Mouse (Mus musculus): Measurements from ENCODE around the gene Cacul1. TPM values are rescaled to one million over a fixed set of nuclear protein-coding genes. Genes with fewer than 3 reads are reported as not detected.

Gene Cacul1
- polyA plus RNA-seq, 2 experiments: 4.7 to 6.7 TPM

GRCm38 (mm10) chr19:60589646-60590045, 8.8 kb upstream of the Cacul1 start:
- WGBS (ENCODE audit: insufficient replicate concordance): 82% methylated on average over 2 of the region's 2 CpGs
- Histone ChIP-seq H3K9ac (replicated peaks) (no peak overlapping the region), H3K4me1 (replicated peaks; ENCODE audit: control insufficient read depth in 2 of 2, insufficient read depth in 2 of 2, low read length in 1 of 2) (no peaks in the 10 kb centered on the region), H3K36me3 (replicated peaks; ENCODE audit: control insufficient read depth, insufficient read depth, low read depth) (no peaks in the 10 kb centered on the region), H3K27ac (no peak overlapping the region), H3K9me3 (ENCODE audit: control insufficient read depth, low read length) (no peaks in the 10 kb centered on the region), H3K27me3 (ENCODE audit: control insufficient read depth, insufficient read depth, low read length) (no peaks in the 10 kb centered on the region), H3K4me3 (ENCODE audit: insufficient read depth in 1 of 2, low read depth in 2 of 2, low read length in 2 of 2) (no peak overlapping the region), H3K4me2 (ENCODE audit: low read depth) (no peak overlapping the region)
- no peak for DNase-seq (ENCODE audit: low read depth in 3 of 3, low spot score in 3 of 3)
- no peak for ATAC-seq (ENCODE audit: insufficient read depth)
- no peak for TF ChIP-seq EP300 (IDR thresholded peaks at IDR 0.05; ENCODE audit: low read depth)
- TF ChIP-seq CTCF (IDR thresholded peaks at IDR 0.05; ENCODE audit: low read depth): no peak

- TF ChIP-seq CTCF (IDR thresholded peaks at IDR 0.05; ENCODE audit: low read depth): no peak
- TF ChIP-seq EP300 (IDR thresholded peaks at IDR 0.05; ENCODE audit: low read depth): no peak
- 61% methylated on average over 5 of the region's 5 CpGs for WGBS (ENCODE audit: insufficient replicate concordance)
- ATAC-seq (ENCODE audit: insufficient read depth): no peak
- H3K9me3 ChIP-seq (ENCODE audit: control insufficient read depth, low read length): no peaks in the 10 kb centered on the region
- no peaks in the 10 kb centered on the region for H3K36me3 ChIP-seq (replicated peaks; ENCODE audit: control insufficient read depth, insufficient read depth, low read depth)
- peaks cover 0 to 6% of the 10 kb centered on the region in 2 experiments; a peak in 2 of 4 replicates for H3K4me1 ChIP-seq (replicated peaks; ENCODE audit: control insufficient read depth in 2 of 2, insufficient read depth in 2 of 2, low read length in 1 of 2)
- no peak overlapping the region for H3K4me2 ChIP-seq (ENCODE audit: low read depth)
- H3K27ac ChIP-seq: no peak overlapping the region
- no peak overlapping the region for H3K4me3 ChIP-seq (ENCODE audit: insufficient read depth in 1 of 2, low read depth in 2 of 2, low read length in 2 of 2)
- no peak overlapping the region for H3K9ac ChIP-seq (replicated peaks)
- DNase-seq (ENCODE audit: low read depth in 3 of 3, low spot score in 3 of 3): no peak
- no peaks in the 10 kb centered on the region for H3K27me3 ChIP-seq (ENCODE audit: control insufficient read depth, insufficient read depth, low read length)
Observed at GRCm38 (mm10) chr19:60586652-60587051, 5.8 kb upstream of the Cacul1 start.

GRCm38 (mm10) chr19:60583201-60583600, 2.4 kb upstream of the Cacul1 start:
- H3K9ac ChIP-seq (replicated peaks): no peak overlapping the region
- H3K4me1 ChIP-seq (replicated peaks; ENCODE audit: control insufficient read depth in 2 of 2, insufficient read depth in 2 of 2, low read length in 1 of 2): peaks cover 5 to 15% of the 10 kb centered on the region in 2 experiments; a peak in 3 of 4 replicates
- H3K4me2 ChIP-seq (ENCODE audit: low read depth): no peak overlapping the region
- H3K36me3 ChIP-seq (replicated peaks; ENCODE audit: control insufficient read depth, insufficient read depth, low read depth): no peaks in the 10 kb centered on the region
- H3K4me3 ChIP-seq (ENCODE audit: insufficient read depth in 1 of 2, low read depth in 2 of 2, low read length in 2 of 2): no peak overlapping the region
- ATAC-seq (ENCODE audit: insufficient read depth) (no peak), DNase-seq (ENCODE audit: low read depth in 3 of 3, low spot score in 3 of 3) (no peak)
- WGBS (ENCODE audit: insufficient replicate concordance): 89% methylated on average over 2 of the region's 2 CpGs
- H3K27ac ChIP-seq: no peak overlapping the region
- H3K9me3 ChIP-seq (ENCODE audit: control insufficient read depth, low read length): no peaks in the 10 kb centered on the region
- no peaks in the 10 kb centered on the region for H3K27me3 ChIP-seq (ENCODE audit: control insufficient read depth, insufficient read depth, low read length)
- no peak for TF ChIP-seq EP300 (IDR thresholded peaks at IDR 0.05; ENCODE audit: low read depth)
- no peak for TF ChIP-seq CTCF (IDR thresholded peaks at IDR 0.05; ENCODE audit: low read depth)

DNA sequence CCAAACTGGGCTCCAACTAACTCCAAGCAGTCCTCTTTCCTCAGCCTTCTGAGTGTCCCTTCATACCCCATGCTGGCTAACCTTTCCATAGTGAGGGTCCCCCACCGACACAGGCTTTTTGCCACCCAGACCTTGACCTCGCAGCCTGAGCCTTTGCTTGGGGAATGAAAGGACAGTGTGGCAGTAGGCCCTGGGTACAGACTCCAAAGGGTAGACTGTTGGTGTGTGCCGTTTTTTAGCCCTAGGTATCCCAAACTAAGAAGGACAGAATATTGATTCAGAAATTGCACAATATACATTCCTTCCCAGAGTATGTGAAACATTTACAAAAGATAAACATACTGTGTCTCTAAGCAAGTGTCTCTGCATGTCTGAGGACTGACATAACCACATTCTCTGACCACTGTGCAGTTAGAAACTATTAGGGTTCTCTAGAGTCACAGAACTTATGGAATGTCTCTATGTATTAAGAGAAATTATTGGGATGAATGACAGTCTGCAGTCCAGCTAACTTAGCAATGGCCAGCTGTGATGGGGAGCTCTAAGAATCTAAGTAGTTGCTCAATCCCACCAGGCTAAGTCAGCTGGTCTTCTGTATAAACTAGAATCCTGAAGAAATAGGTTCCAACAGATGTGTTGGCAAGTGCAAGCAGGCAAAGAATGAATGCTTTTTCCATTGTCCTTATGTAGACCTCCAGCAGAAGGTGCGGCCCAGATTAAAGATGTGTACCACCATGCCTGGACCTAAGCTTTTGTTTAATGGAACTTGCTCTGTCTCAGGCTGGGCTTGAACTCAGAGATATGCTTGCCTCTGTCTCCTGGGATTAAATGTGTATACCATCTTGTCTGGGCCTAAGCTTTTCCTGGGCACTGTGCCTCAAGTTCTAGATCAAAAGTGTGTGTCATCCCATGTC, 809 bp upstream of the Cacul1 start:
- no peaks in the 10 kb centered on the region for H3K27me3 ChIP-seq (ENCODE audit: control insufficient read depth, insufficient read depth, low read length)
- H3K9ac ChIP-seq (replicated peaks): peak overlapping the region; percentile 96
- no peaks in the 10 kb centered on the region for H3K9me3 ChIP-seq (ENCODE audit: control insufficient read depth, low read length)
- DNase-seq (ENCODE audit: low read depth in 3 of 3, low spot score in 3 of 3) (peak in 1 of 3 experiments; percentile 20), ATAC-seq (ENCODE audit: insufficient read depth) (peak; percentile 24)
- H3K36me3 ChIP-seq (replicated peaks; ENCODE audit: control insufficient read depth, insufficient read depth, low read depth): no peaks in the 10 kb centered on the region
- WGBS (ENCODE audit: insufficient replicate concordance): 34% methylated on average over 4 of the region's 4 CpGs
- peak overlapping the region; percentile 69 to 86 for H3K4me3 ChIP-seq (ENCODE audit: insufficient read depth in 1 of 2, low read depth in 2 of 2, low read length in 2 of 2)
- H3K4me2 ChIP-seq (ENCODE audit: low read depth): peak overlapping the region; percentile 92
- no peak for TF ChIP-seq CTCF (IDR thresholded peaks at IDR 0.05; ENCODE audit: low read depth)
- H3K27ac ChIP-seq: peak overlapping the region; percentile 88
- H3K4me1 ChIP-seq (replicated peaks; ENCODE audit: control insufficient read depth in 2 of 2, insufficient read depth in 2 of 2, low read length in 1 of 2): peaks cover 5 to 15% of the 10 kb centered on the region in 2 experiments; a peak in 3 of 4 replicates
